Mouse (Mus musculus): ENCODE measurements around the gene Erbin. TPM values are rescaled to one million over a fixed set of nuclear protein-coding genes. Genes with fewer than 3 reads are reported as not detected.
A peak's percentile ranks its signal among the peaks of the same experiment; 100 is the strongest.

The Erbin gene
- total RNA-seq, 1 experiment, result 10.6 TPM

GRCm38 (mm10) chr13:103806210-103806851, 114.0 kb downstream of the Erbin start:
- Histone ChIP-seq H3K36me3 (ENCODE audit: control insufficient read depth, insufficient read depth, low read length, poor library complexity, severe bottlenecking) (no peaks in the 10 kb centered on the region), H3K4me1 (ENCODE audit: control insufficient read depth in 2 of 2, insufficient read depth in 2 of 2, low read length in 2 of 2, poor library complexity in 1 of 2) (no peaks in the 10 kb centered on the region), H3K4me3 (ENCODE audit: insufficient read depth in 1 of 2, low read depth in 1 of 2, low read length in 2 of 2, poor library complexity in 1 of 2, severe bottlenecking in 1 of 2) (no peak overlapping the region), H3K27ac (ENCODE audit: insufficient read depth, low read depth, low read length, poor library complexity, severe bottlenecking) (no peak overlapping the region), H3K9ac (ENCODE audit: insufficient read depth, low read depth, low read length, poor library complexity, severe bottlenecking) (no peak overlapping the region), H3K9me3 (ENCODE audit: control insufficient read depth, insufficient read depth, low read depth, low read length) (no peaks in the 10 kb centered on the region)
- DNase-seq (ENCODE audit: low read depth, low spot score), result peak; percentile 17
- TF ChIP-seq ZNF384 (IDR thresholded peaks at IDR 0.05; ENCODE audit: low read depth, low read length) (no peak), HCFC1 (IDR thresholded peaks at IDR 0.05; ENCODE audit: borderline replicate concordance, insufficient read depth, low read length) (no peak), ZC3H11A (IDR thresholded peaks at IDR 0.05; ENCODE audit: borderline replicate concordance, low read depth, low read length) (no peak), MAFK (IDR thresholded peaks at IDR 0.05; ENCODE audit: insufficient read depth, low read depth, low read length) (no peak)
- in situ Hi-C loops (cut with MboI; ENCODE audit: low sequenced_read_pairs in 2 of 2, unreplicated experiment in 2 of 2), result no loop called here

GRCm38 (mm10) chr13:103803721-103804120, 116.6 kb downstream of the Erbin start:
- in situ Hi-C loops (cut with MboI; ENCODE audit: low sequenced_read_pairs in 2 of 2, unreplicated experiment in 2 of 2), result no loop called here
- H3K9ac ChIP-seq (ENCODE audit: insufficient read depth, low read depth, low read length, poor library complexity, severe bottlenecking), result no peak overlapping the region

GRCm38 (mm10) chr13:103801021-103801420, 119.3 kb downstream of the Erbin start:
- Histone ChIP-seq H3K9ac (ENCODE audit: insufficient read depth, low read depth, low read length, poor library complexity, severe bottlenecking) (no peak overlapping the region), H3K9me3 (ENCODE audit: control insufficient read depth, insufficient read depth, low read depth, low read length) (no peaks in the 10 kb centered on the region), H3K4me1 (ENCODE audit: control insufficient read depth in 2 of 2, insufficient read depth in 2 of 2, low read length in 2 of 2, poor library complexity in 1 of 2) (no peaks in the 10 kb centered on the region), H3K27ac (ENCODE audit: insufficient read depth, low read depth, low read length, poor library complexity, severe bottlenecking) (no peak overlapping the region), H3K36me3 (ENCODE audit: control insufficient read depth, insufficient read depth, low read length, poor library complexity, severe bottlenecking) (no peaks in the 10 kb centered on the region), H3K4me3 (ENCODE audit: insufficient read depth in 1 of 2, low read depth in 1 of 2, low read length in 2 of 2, poor library complexity in 1 of 2, severe bottlenecking in 1 of 2) (no peak overlapping the region)
- no peak for DNase-seq (ENCODE audit: low read depth, low spot score)
- no peak for TF ChIP-seq HCFC1 (IDR thresholded peaks at IDR 0.05; ENCODE audit: borderline replicate concordance, insufficient read depth, low read length)
- TF ChIP-seq ZC3H11A (IDR thresholded peaks at IDR 0.05; ENCODE audit: borderline replicate concordance, low read depth, low read length), result no peak
- TF ChIP-seq MAFK (IDR thresholded peaks at IDR 0.05; ENCODE audit: insufficient read depth, low read depth, low read length), result no peak
- no peak for TF ChIP-seq CHD2 (IDR thresholded peaks at IDR 0.05; ENCODE audit: low read depth, low read length)
- no peak for TF ChIP-seq ZNF384 (IDR thresholded peaks at IDR 0.05; ENCODE audit: low read depth, low read length)
- in situ Hi-C loops (cut with MboI; ENCODE audit: low sequenced_read_pairs in 2 of 2, unreplicated experiment in 2 of 2), result no loop called here

More at GRCm38 (mm10) chr13:103803721-103804120, 116.6 kb downstream of the Erbin start:
- Histone ChIP-seq H3K4me1 (ENCODE audit: control insufficient read depth in 2 of 2, insufficient read depth in 2 of 2, low read length in 2 of 2, poor library complexity in 1 of 2) (no peaks in the 10 kb centered on the region), H3K4me3 (ENCODE audit: insufficient read depth in 1 of 2, low read depth in 1 of 2, low read length in 2 of 2, poor library complexity in 1 of 2, severe bottlenecking in 1 of 2) (no peak overlapping the region), H3K9me3 (ENCODE audit: control insufficient read depth, insufficient read depth, low read depth, low read length) (no peaks in the 10 kb centered on the region), H3K27ac (ENCODE audit: insufficient read depth, low read depth, low read length, poor library complexity, severe bottlenecking) (no peak overlapping the region), H3K36me3 (ENCODE audit: control insufficient read depth, insufficient read depth, low read length, poor library complexity, severe bottlenecking) (no peaks in the 10 kb centered on the region)
- TF ChIP-seq CHD2 (IDR thresholded peaks at IDR 0.05; ENCODE audit: low read depth, low read length) (no peak), HCFC1 (IDR thresholded peaks at IDR 0.05; ENCODE audit: borderline replicate concordance, insufficient read depth, low read length) (no peak), MAFK (IDR thresholded peaks at IDR 0.05; ENCODE audit: insufficient read depth, low read depth, low read length) (no peak), ZC3H11A (IDR thresholded peaks at IDR 0.05; ENCODE audit: borderline replicate concordance, low read depth, low read length) (no peak), ZNF384 (IDR thresholded peaks at IDR 0.05; ENCODE audit: low read depth, low read length) (no peak)
- DNase-seq (ENCODE audit: low read depth, low spot score), result no peak

- no peak for DNase-seq (ENCODE audit: low read depth, low spot score)
- Histone ChIP-seq H3K4me1 (ENCODE audit: control insufficient read depth in 2 of 2, insufficient read depth in 2 of 2, low read length in 2 of 2, poor library complexity in 1 of 2) (no peaks in the 10 kb centered on the region), H3K4me3 (ENCODE audit: insufficient read depth in 1 of 2, low read depth in 1 of 2, low read length in 2 of 2, poor library complexity in 1 of 2, severe bottlenecking in 1 of 2) (no peak overlapping the region), H3K9me3 (ENCODE audit: control insufficient read depth, insufficient read depth, low read depth, low read length) (no peaks in the 10 kb centered on the region), H3K36me3 (ENCODE audit: control insufficient read depth, insufficient read depth, low read length, poor library complexity, severe bottlenecking) (no peaks in the 10 kb centered on the region), H3K9ac (ENCODE audit: insufficient read depth, low read depth, low read length, poor library complexity, severe bottlenecking) (no peak overlapping the region), H3K27ac (ENCODE audit: insufficient read depth, low read depth, low read length, poor library complexity, severe bottlenecking) (no peak overlapping the region)
- TF ChIP-seq CHD2 (IDR thresholded peaks at IDR 0.05; ENCODE audit: low read depth, low read length) (no peak), MAFK (IDR thresholded peaks at IDR 0.05; ENCODE audit: insufficient read depth, low read depth, low read length) (no peak), HCFC1 (IDR thresholded peaks at IDR 0.05; ENCODE audit: borderline replicate concordance, insufficient read depth, low read length) (no peak), ZC3H11A (IDR thresholded peaks at IDR 0.05; ENCODE audit: borderline replicate concordance, low read depth, low read length) (no peak), ZNF384 (IDR thresholded peaks at IDR 0.05; ENCODE audit: low read depth, low read length) (no peak)
- in situ Hi-C loops (cut with MboI; ENCODE audit: low sequenced_read_pairs in 2 of 2, unreplicated experiment in 2 of 2), result no loop called here
These were observed 125.4 kb downstream of the Erbin start for GRCm38 (mm10) chr13:103794688-103795543.

Measured in ES-E14 (cell line).